Mouse (Mus musculus): ENCODE data around the gene Pitpna.

The Pitpna gene

GRCm38 (mm10) chr11:75631561-75632225, 43.8 kb downstream of the Pitpna start:
- no peak for DNase-seq (ENCODE audit: low spot score in 2 of 2)

DNA sequence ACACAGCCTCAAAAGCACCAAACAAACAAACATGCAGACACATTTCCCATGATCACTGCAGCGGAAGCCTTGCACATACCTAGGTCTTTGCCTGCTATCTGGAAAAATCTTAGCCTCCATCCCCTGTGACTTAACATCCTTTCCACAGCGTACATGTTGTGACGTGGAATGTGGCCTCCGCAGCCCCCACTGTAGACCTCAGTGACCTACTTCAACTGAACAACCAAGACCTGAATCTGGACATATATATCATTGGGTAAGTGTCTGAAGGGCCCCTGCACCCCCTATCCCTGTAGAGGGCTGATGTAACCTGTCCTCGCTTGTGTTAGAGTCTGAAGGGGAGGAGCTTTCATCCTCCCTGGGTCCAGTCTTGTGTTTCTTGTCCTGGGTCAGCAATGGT, 45.0 kb downstream of the Pitpna start:
- DNase-seq (ENCODE audit: low spot score in 2 of 2), result no peak

- no peak for DNase-seq (ENCODE audit: low spot score in 2 of 2)
Measured at GRCm38 (mm10) chr11:75634801-75635200, 46.9 kb downstream of the Pitpna start.

GRCm38 (mm10) chr11:75635315-75635714, 47.4 kb downstream of the Pitpna start:
- no peak for DNase-seq (ENCODE audit: low spot score in 2 of 2)

- no peak for DNase-seq (ENCODE audit: low spot score in 2 of 2)
Measured at GRCm38 (mm10) chr11:75643323-75643722, 55.4 kb downstream of the Pitpna start.

DNA sequence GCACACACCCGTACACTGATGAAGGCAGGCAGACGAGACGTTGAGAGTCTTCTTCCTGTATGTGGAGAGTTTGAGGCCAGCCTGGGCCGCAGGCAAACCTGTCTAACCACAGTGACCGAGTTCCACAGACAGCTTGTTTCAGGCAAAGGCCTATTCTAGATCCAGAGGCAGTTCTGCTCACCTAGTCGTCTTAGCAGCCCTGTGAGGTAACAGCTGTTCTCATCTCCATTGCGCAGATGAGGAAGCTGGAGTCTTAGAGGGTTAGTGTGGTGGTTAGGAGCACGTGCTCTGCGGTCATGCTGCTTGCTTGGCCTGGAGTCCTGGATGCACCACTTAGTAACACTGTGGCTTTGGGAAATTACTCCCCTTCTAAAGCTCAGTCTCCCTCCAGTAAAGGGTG, 56.8 kb downstream of the Pitpna start:
- no peak for DNase-seq (ENCODE audit: low spot score in 2 of 2)

DNA sequence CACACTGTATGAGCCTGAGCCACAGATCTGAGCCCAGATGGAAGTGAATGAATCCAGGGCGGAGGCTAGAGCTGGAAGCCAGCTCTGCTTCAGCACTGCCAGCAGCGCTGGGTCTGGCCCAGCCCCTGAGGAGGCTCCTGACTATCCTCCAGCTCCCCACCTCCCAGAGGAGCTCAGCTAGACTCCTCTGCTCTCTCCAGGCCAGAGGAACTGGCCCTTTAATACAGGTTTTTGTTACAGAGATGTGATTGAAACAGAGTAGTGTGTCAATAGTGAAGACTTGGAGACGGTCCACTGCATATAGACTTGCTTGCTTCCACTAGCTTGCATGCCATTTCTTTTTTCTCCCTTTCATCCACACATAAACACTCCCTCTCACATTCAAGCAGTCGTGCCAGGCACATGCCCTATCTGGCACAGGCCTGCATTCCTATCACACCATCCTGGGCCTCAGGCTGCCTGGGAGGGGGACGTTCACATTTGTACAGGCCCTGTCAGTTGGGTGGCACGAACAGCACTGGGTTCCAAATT, 59.8 kb downstream of the Pitpna start:
- peak in 1 of 2 experiments; percentile 48 for DNase-seq (ENCODE audit: low spot score in 2 of 2)

GRCm38 (mm10) chr11:75649155-75649561, 61.3 kb downstream of the Pitpna start:
- no peak for DNase-seq (ENCODE audit: low spot score in 2 of 2)

GRCm38 (mm10) chr11:75650311-75650710, 62.4 kb downstream of the Pitpna start, which contains the start of gene Myo1c:
TSS of gene Myo1c (plus strand) at chr11:75650504.
- no peak for DNase-seq (ENCODE audit: low spot score in 2 of 2)

GRCm38 (mm10) chr11:75650958-75651425, 63.1 kb downstream of the Pitpna start:
- DNase-seq (ENCODE audit: low spot score in 2 of 2), result no peak

GRCm38 (mm10) chr11:75651426-75652221, 63.7 kb downstream of the Pitpna start:
- DNase-seq (ENCODE audit: low spot score in 2 of 2), result peak in 1 of 2 experiments; percentile 79

- DNase-seq (ENCODE audit: low spot score in 2 of 2), result peak in 1 of 2 experiments; percentile 72
Measured at GRCm38 (mm10) chr11:75652222-75652941, 64.5 kb downstream of the Pitpna start.

DNA sequence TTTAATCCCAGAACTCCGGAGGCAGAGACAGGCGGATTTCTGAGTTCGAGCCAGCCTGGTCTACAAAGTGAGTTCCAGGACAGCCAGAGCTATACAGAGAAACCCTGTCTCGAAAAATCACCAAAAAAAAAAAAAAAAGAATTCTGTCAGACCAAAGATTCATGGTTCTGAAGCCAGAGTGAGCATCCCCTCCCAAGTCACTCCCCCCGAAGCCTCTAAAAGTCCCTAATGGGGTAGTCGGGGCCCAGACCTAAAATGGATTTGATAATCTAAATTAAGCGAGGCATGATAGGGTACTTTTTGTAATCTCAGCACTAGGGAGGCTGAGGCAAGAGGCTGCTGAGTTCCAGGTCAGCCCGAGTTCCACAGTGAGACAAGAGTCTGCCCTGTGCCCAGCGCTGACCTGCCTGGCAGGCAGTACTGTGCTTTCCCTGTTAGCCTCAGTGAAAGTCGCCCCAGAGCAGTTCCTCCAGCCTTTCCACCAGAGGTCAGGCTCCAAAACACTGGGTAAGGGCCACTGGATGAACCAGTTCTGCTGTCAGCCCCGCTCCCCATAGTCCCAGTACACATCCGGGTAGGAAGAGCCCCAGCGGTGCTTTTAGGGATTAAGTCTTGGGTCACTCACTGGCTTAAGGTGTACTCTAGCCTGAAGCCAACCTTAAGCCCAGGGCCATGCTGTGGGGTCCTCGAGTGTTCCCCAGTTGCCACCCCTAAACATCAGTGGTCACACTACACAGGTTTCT, 65.2 kb downstream of the Pitpna start:
- no peak for DNase-seq (ENCODE audit: low spot score in 2 of 2)

DNA sequence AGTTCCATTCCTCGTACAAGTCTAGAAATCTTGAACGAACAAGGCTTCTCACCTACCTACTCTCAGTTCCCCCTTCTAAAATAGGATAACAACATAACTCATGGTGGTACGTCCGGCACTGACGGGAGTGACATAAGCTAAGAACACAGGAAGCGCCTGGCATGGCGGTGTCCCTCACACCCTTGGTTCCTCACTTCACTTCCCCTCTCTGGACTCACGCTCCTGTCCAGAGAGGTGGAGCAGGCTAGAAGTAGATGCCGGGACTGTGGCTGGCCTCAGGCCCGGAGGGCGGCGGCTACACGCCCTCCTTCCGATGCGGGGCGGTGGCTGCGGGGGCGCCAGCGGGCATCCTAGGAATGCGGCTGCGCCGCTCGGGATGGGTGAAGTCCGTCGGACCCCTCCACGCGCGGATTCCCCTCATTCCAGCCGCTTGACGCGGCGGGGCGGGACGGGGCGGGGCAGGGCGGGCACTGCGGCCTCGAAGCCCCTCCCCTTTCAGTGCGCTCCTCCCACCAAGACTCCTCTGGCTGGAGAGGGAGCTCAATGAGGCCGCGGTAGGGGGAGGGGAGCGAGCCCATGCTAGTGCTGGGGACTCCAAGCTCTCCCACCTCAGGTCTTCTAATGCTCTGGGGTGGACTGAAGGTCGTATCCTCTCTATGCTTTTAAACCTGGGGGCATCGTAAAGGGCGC, 66.0 kb downstream of the Pitpna start:
- peak in 1 of 2 experiments; percentile 51 for DNase-seq (ENCODE audit: low spot score in 2 of 2)

GRCm38 (mm10) chr11:75654471-75655390, 66.8 kb downstream of the Pitpna start:
- no peak for DNase-seq (ENCODE audit: low spot score in 2 of 2)

GRCm38 (mm10) chr11:75655621-75656545, 68.0 kb downstream of the Pitpna start:
- peak in 1 of 2 experiments; percentile 55 for DNase-seq (ENCODE audit: low spot score in 2 of 2)

- no peak for DNase-seq (ENCODE audit: low spot score in 2 of 2)
Measured at GRCm38 (mm10) chr11:75656621-75657590, 69.0 kb downstream of the Pitpna start.
